Mouse (Mus musculus) cortical plate, adult 2 months (tissue): ENCODE measurements at regions not wholly inside any gene's neighbourhood (a gene's known extent, or its start where the extent isn't known, plus 50 kb on each side); places are given as distances from the start of the nearest gene placed in this dataset.

Experiments used
- CTCF ChIP-seq: fragments of 200-500 bp; IDR thresholded peaks from 2 replicates; pipeline ENCODE4 v1.5.1; 2011; ENCODE audit warnings: mild to moderate bottlenecking, control low read depth, low read length; ENCODE audit not compliant: insufficient read depth; ENCODE audit errors: extremely low read depth
- POLR2A ChIP-seq: fragments of 200-500 bp; IDR thresholded peaks from 2 replicates; pipeline ENCODE4 v1.6.1; 2011; ENCODE audit warnings: mild to moderate bottlenecking, low read length, control low read depth; ENCODE audit not compliant: insufficient read depth; ENCODE audit errors: extremely low read depth

GRCm38 (mm10) chr10:97338033-97338692 lies 141.2 kb upstream of the Dcn start:
- TF ChIP-seq CTCF (no peak), POLR2A (no peak)
